Mouse (Mus musculus): ENCODE data around the gene Ifi205. TPM values are rescaled to one million over a fixed set of nuclear protein-coding genes. Genes with fewer than 3 reads are reported as not detected.
"Not testable (repeated sequence)": the region's sequence is repeated elsewhere in the genome, so short reads cannot be mapped to it uniquely, and the experiment has no call there.

Ifi205 gene
- polyA plus RNA-seq (2012; rRNA removed), result not detected in 2 replicates

- H3K27me3 ChIP-seq (ENCODE audit: control insufficient read depth, insufficient read depth, low read length), result no peaks in the 10 kb centered on the region
- H3K4me1 ChIP-seq (ENCODE audit: control insufficient read depth, insufficient read depth, low read length), result no peaks in the 10 kb centered on the region
- DNase-seq, result no peak
- H3K4me3 ChIP-seq (replicated peaks; ENCODE audit: insufficient read depth, low read depth, low read length), result no peak within 1 kb of the TSS
- WGBS, result 40% methylated on average over 1 of the region's 1 CpGs
- TF ChIP-seq CTCF (IDR thresholded peaks at IDR 0.05; ENCODE audit: borderline replicate concordance, insufficient read depth, low read depth, low read length), result no peak
- TF ChIP-seq POLR2A (IDR thresholded peaks at IDR 0.05; ENCODE audit: borderline replicate concordance, insufficient read depth, low read length), result no peak
- no peak within 1 kb of the TSS for H3K27ac ChIP-seq (ENCODE audit: insufficient read depth, low read length)
These were observed at the start of gene Ifi205 for GRCm38 (mm10) chr1:174031698-174032097. Gene Ifi205, minus strand, starts transcription at chr1:174031810.

- WGBS, result 91% methylated on average over 3 of the region's 3 CpGs
- no peak within 1 kb of the TSS for H3K27ac ChIP-seq (ENCODE audit: insufficient read depth, low read length)
- no peak for DNase-seq
- TF ChIP-seq POLR2A (IDR thresholded peaks at IDR 0.05; ENCODE audit: borderline replicate concordance, insufficient read depth, low read length), result no peak
- no peak for TF ChIP-seq CTCF (IDR thresholded peaks at IDR 0.05; ENCODE audit: borderline replicate concordance, insufficient read depth, low read depth, low read length)
- no peak within 1 kb of the TSS for H3K4me3 ChIP-seq (replicated peaks; ENCODE audit: insufficient read depth, low read depth, low read length)
- no peaks in the 10 kb centered on the region for H3K27me3 ChIP-seq (ENCODE audit: control insufficient read depth, insufficient read depth, low read length)
- no peaks in the 10 kb centered on the region for H3K4me1 ChIP-seq (ENCODE audit: control insufficient read depth, insufficient read depth, low read length)
These were observed 34.7 kb upstream of the Ifi205 start, which contains the start of gene Olfr430 for GRCm38 (mm10) chr1:174066305-174066704. Gene Olfr430, plus strand, starts transcription at chr1:174066605.

- no peak overlapping the region for H3K27ac ChIP-seq (ENCODE audit: insufficient read depth, low read length)
- no peaks in the 10 kb centered on the region for H3K4me1 ChIP-seq (ENCODE audit: control insufficient read depth, insufficient read depth, low read length)
- TF ChIP-seq CTCF (IDR thresholded peaks at IDR 0.05; ENCODE audit: borderline replicate concordance, insufficient read depth, low read depth, low read length), result no peak
- TF ChIP-seq POLR2A (IDR thresholded peaks at IDR 0.05; ENCODE audit: borderline replicate concordance, insufficient read depth, low read length), result no peak
- no peak overlapping the region for H3K4me3 ChIP-seq (replicated peaks; ENCODE audit: insufficient read depth, low read depth, low read length)
- no peaks in the 10 kb centered on the region for H3K27me3 ChIP-seq (ENCODE audit: control insufficient read depth, insufficient read depth, low read length)
- 87% methylated on average over 2 of the region's 2 CpGs for WGBS
- DNase-seq, result no peak
These were observed 23.6 kb upstream of the Ifi205 start for GRCm38 (mm10) chr1:174055248-174055647.

- Histone ChIP-seq H3K27ac (ENCODE audit: insufficient read depth, low read length) (no peak overlapping the region), H3K27me3 (ENCODE audit: control insufficient read depth, insufficient read depth, low read length) (no peaks in the 10 kb centered on the region), H3K4me3 (replicated peaks; ENCODE audit: insufficient read depth, low read depth, low read length) (no peak overlapping the region), H3K4me1 (ENCODE audit: control insufficient read depth, insufficient read depth, low read length) (no peaks in the 10 kb centered on the region)
- WGBS, result 82% methylated on average over 3 of the region's 3 CpGs
- DNase-seq, result no peak
- TF ChIP-seq POLR2A (IDR thresholded peaks at IDR 0.05; ENCODE audit: borderline replicate concordance, insufficient read depth, low read length) (no peak), CTCF (IDR thresholded peaks at IDR 0.05; ENCODE audit: borderline replicate concordance, insufficient read depth, low read depth, low read length) (no peak)
These were observed 21.4 kb upstream of the Ifi205 start for GRCm38 (mm10) chr1:174052981-174053380.

GRCm38 (mm10) chr1:174051931-174052536, 20.4 kb upstream of the Ifi205 start:
- WGBS, result 81% methylated on average over 5 of the region's 5 CpGs
- no peak for TF ChIP-seq POLR2A (IDR thresholded peaks at IDR 0.05; ENCODE audit: borderline replicate concordance, insufficient read depth, low read length)
- no peak for TF ChIP-seq CTCF (IDR thresholded peaks at IDR 0.05; ENCODE audit: borderline replicate concordance, insufficient read depth, low read depth, low read length)
- H3K4me3 ChIP-seq (replicated peaks; ENCODE audit: insufficient read depth, low read depth, low read length), result no peak overlapping the region
- no peak overlapping the region for H3K27ac ChIP-seq (ENCODE audit: insufficient read depth, low read length)
- DNase-seq, result no peak
- no peaks in the 10 kb centered on the region for H3K4me1 ChIP-seq (ENCODE audit: control insufficient read depth, insufficient read depth, low read length)
- no peaks in the 10 kb centered on the region for H3K27me3 ChIP-seq (ENCODE audit: control insufficient read depth, insufficient read depth, low read length)

- DNase-seq, result no peak
- WGBS, result 92% methylated on average over 4 of the region's 4 CpGs
- Histone ChIP-seq H3K27me3 (ENCODE audit: control insufficient read depth, insufficient read depth, low read length) (no peaks in the 10 kb centered on the region), H3K4me3 (replicated peaks; ENCODE audit: insufficient read depth, low read depth, low read length) (no peak overlapping the region), H3K27ac (ENCODE audit: insufficient read depth, low read length) (no peak overlapping the region), H3K4me1 (ENCODE audit: control insufficient read depth, insufficient read depth, low read length) (no peaks in the 10 kb centered on the region)
- no peak for TF ChIP-seq CTCF (IDR thresholded peaks at IDR 0.05; ENCODE audit: borderline replicate concordance, insufficient read depth, low read depth, low read length)
- TF ChIP-seq POLR2A (IDR thresholded peaks at IDR 0.05; ENCODE audit: borderline replicate concordance, insufficient read depth, low read length), result no peak
These were observed 19.9 kb upstream of the Ifi205 start for GRCm38 (mm10) chr1:174051515-174051914.

- WGBS, result 90% methylated on average over 4 of the region's 4 CpGs
- Histone ChIP-seq H3K27me3 (ENCODE audit: control insufficient read depth, insufficient read depth, low read length) (no peaks in the 10 kb centered on the region), H3K4me3 (replicated peaks; ENCODE audit: insufficient read depth, low read depth, low read length) (no peak overlapping the region), H3K4me1 (ENCODE audit: control insufficient read depth, insufficient read depth, low read length) (no peaks in the 10 kb centered on the region), H3K27ac (ENCODE audit: insufficient read depth, low read length) (no peak overlapping the region)
- TF ChIP-seq CTCF (IDR thresholded peaks at IDR 0.05; ENCODE audit: borderline replicate concordance, insufficient read depth, low read depth, low read length) (no peak), POLR2A (IDR thresholded peaks at IDR 0.05; ENCODE audit: borderline replicate concordance, insufficient read depth, low read length) (no peak)
- DNase-seq, result no peak
These were observed 18.9 kb upstream of the Ifi205 start for GRCm38 (mm10) chr1:174050532-174050931.

GRCm38 (mm10) chr1:174049357-174049756, 17.7 kb upstream of the Ifi205 start:
- H3K27me3 ChIP-seq (ENCODE audit: control insufficient read depth, insufficient read depth, low read length); H3K27ac ChIP-seq (ENCODE audit: insufficient read depth, low read length); DNase-seq; H3K4me3 ChIP-seq (replicated peaks; ENCODE audit: insufficient read depth, low read depth, low read length); H3K4me1 ChIP-seq (ENCODE audit: control insufficient read depth, insufficient read depth, low read length): not testable (repeated sequence)
- WGBS, result 84% methylated on average over 4 of the region's 4 CpGs
